Mouse (Mus musculus) kidney, embryonic 16.5 days (tissue): Measurements from ENCODE around the gene Gm44973. TPM values are rescaled to one million over a fixed set of nuclear protein-coding genes. Genes with fewer than 3 reads are reported as not detected.
"Not testable (repeated sequence)": the region's sequence is repeated elsewhere in the genome, so short reads cannot be mapped to it uniquely, and the experiment has no call there.

Experiments used
- ATAC-seq: fragments of 200-750 bp; cut with Nextera tagmentation; 2 replicates; pipeline ENCODE4 v1.8.0; 2017; ENCODE audit warnings: moderate TSS enrichment; ENCODE audit not compliant: low FRiP score, low TSS enrichment
- H3K27ac ChIP-seq: fragments of 300-500 bp; sonication (generic); 2 replicates; pipeline ENCODE4 v1.5.1; 2014; ENCODE audit warnings: low read length
- H3K27me3 ChIP-seq: fragments of 300-500 bp; sonication (generic); 2 replicates; pipeline ENCODE4 v1.6.1; 2014; ENCODE audit warnings: low read length, control low read depth, mixed read lengths; ENCODE audit not compliant: insufficient read depth
- H3K36me3 ChIP-seq: fragments of 300-500 bp; sonication (generic); 2 replicates; pipeline ENCODE4 v1.6.1; 2014; ENCODE audit warnings: low read length, control low read depth, mixed read lengths; ENCODE audit not compliant: insufficient read depth
- H3K4me1 ChIP-seq: fragments of 300-500 bp; sonication (generic); 2 replicates; pipeline ENCODE4 v1.6.1; 2014; ENCODE audit warnings: low read length, control low read depth, mixed read lengths; ENCODE audit not compliant: insufficient read depth
- H3K4me2 ChIP-seq: fragments of 300-500 bp; sonication (generic); replicated peaks from 2 replicates; pipeline ENCODE4 v1.6.1; 2014; ENCODE audit warnings: low read depth, low read length
- H3K4me3 ChIP-seq: fragments of 300-500 bp; sonication (generic); 2 replicates; pipeline ENCODE4 v1.5.1; 2014; ENCODE audit warnings: mild to moderate bottlenecking, low read length
- H3K9ac ChIP-seq: fragments of 300-500 bp; sonication (generic); replicated peaks from 2 replicates; pipeline ENCODE4 v1.6.1; 2014; ENCODE audit warnings: low read length
- H3K9me3 ChIP-seq: fragments of 300-500 bp; sonication (generic); 2 replicates; pipeline ENCODE4 v1.6.1; 2016; ENCODE audit warnings: low read length, control low read depth
- WGBS: fragments of 180-500 bp; shearing (Covaris S2); extraction: QIAGEN DNeasy Blood & Tissue Kit; methylation state at CpG from one replicate; pipeline ENCODE4 v1.1.7; 2014; 5-methylcytosine and 5-hydroxymethylcytosine counted together
- polyA plus RNA-seq: library from polyadenylated mRNA; unstranded; fragments of >200 nt; fragmentation: Nextera tagmentation; extraction: Ambion mirVana; gene quantifications from 2 replicates; pipeline ENCODE4 v1.2.1, GENCODE M21; 2015

Gene Gm44973
- polyA plus RNA-seq, 1 experiment from 2014 or later: 1.9 TPM

GRCm38 (mm10) chr7:5074984-5075383, 59.7 kb downstream of the Gm44973 start:
- no peak overlapping the region for H3K9ac ChIP-seq
- H3K27ac ChIP-seq: no peak overlapping the region
- no peaks in the 10 kb centered on the region for H3K9me3 ChIP-seq
- no peaks in the 10 kb centered on the region for H3K27me3 ChIP-seq
- WGBS: 88% methylated on average over 5 of the region's 5 CpGs
- no peaks in the 10 kb centered on the region for H3K4me1 ChIP-seq
- H3K36me3 ChIP-seq: peaks cover 82% of the 10 kb centered on the region
- H3K4me3 ChIP-seq: no peak overlapping the region
- no peak for ATAC-seq
- H3K4me2 ChIP-seq: no peak overlapping the region

DNA sequence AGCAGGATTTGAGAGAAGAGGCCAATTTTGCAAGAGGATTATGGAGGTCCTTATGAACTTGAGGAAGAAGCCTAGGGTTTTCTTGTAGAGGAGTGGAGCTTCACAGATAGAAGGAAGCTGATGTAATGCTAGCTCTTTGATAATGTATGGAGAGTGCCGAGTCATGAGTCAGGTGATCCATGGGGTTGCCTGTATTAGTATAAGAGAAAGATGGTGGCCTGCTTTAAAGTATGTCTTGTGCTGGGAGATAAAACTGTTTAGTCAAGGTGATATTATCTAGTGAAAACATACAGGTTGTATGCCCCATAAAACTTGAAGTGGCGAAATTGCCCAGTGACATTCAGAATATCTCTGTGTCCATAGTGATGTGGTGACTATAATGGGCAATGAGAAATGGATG, 61.6 kb downstream of the Gm44973 start:
- Histone ChIP-seq H3K27me3 (no peaks in the 10 kb centered on the region), H3K4me2 (no peak overlapping the region), H3K9me3 (no peaks in the 10 kb centered on the region), H3K4me1 (peaks cover 9% of the 10 kb centered on the region), H3K27ac (no peak overlapping the region), H3K36me3 (peaks cover 63% of the 10 kb centered on the region), H3K9ac (no peak overlapping the region), H3K4me3 (no peak overlapping the region)
- ATAC-seq: no peak
- WGBS: 86% methylated on average over 2 of the region's 2 CpGs

- Histone ChIP-seq H3K4me3 (peak overlapping the region; percentile 84), H3K9ac (peak overlapping the region; percentile 58), H3K36me3 (peaks cover 50% of the 10 kb centered on the region), H3K27ac (peak overlapping the region; percentile 95), H3K4me2 (peak overlapping the region; percentile 87)
- ATAC-seq: peak; percentile 43
- 37% methylated on average over 9 of the region's 13 CpGs for WGBS
- not testable (repeated sequence) for H3K4me1 ChIP-seq, H3K9me3 ChIP-seq, H3K27me3 ChIP-seq
Observed at GRCm38 (mm10) chr7:5079365-5080009, 64.2 kb downstream of the Gm44973 start.

DNA sequence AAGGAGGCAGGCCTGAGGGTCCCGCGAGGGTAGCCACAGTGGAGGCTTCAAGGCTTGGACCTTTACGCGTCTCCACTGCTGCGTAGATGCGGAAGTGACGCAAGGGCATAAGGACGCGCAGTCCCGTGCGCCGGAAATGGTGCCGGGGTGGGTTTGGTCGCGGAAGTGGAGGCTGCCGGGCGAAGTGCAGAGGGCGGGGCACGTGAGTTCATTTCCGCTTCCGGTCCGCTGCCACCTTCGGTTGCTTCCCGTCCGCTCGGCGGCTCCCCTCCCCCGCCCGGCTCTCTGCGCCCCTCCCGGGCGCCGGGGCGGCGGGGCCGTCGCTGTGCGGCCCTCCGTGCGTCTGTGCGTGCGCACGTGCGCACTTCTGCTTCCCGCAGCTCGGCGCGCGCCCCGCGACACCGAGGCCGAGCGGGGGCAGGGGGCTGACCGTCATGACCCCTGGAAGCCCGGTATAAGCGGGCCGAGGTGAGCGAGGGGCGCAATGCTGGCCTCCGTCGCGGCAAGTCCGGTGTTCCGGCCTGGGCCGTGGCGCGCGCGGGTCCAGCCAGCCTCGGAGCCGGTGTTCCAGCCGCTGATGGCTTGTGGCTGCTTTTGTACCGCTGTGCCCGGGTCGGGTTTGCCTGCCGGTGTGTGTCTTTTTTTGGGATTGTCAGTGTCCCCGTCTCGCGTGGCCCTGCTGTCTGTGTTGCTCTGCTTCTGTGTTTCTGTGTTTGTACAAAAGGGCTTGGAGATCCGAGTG, 64.9 kb downstream of the Gm44973 start, which contains the start of gene Epn1:
Gene Epn1 (plus strand): TSS at position 226 of the 742 bp plus-strand sequence.
- 0% methylated on average over 79 of the region's 81 CpGs for WGBS
- H3K4me1 ChIP-seq: peaks cover 9% of the 10 kb centered on the region
- peaks cover 45% of the 10 kb centered on the region for H3K36me3 ChIP-seq

DNA sequence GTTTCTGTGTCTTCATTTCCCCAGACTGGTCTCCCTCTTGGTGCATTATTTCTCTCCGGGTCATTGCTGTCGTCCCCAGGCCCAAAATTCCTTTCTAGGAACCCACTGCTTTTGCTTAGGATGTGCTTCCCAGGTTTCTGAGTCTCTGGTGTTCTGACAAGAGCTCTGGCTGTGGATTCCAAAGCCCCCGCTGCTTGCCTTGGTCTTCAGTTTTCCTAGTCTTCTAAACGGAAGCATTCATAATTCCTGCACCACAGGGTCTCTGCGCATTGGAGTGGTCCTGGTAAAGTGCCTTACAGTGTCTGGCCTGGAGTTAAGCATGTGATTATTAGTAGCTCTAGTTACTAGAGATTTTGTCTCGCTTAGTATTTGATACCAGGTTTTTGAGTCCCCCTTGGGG, 65.5 kb downstream of the Gm44973 start:
- Histone ChIP-seq H3K4me2 (peak overlapping the region; percentile 87), H3K9me3 (no peaks in the 10 kb centered on the region), H3K27me3 (no peaks in the 10 kb centered on the region), H3K27ac (peak overlapping the region; percentile 95), H3K36me3 (peaks cover 49% of the 10 kb centered on the region), H3K9ac (peak overlapping the region; percentile 98), H3K4me1 (peaks cover 9% of the 10 kb centered on the region), H3K4me3 (peak overlapping the region; percentile 84)
- 13% methylated on average over 6 of the region's 6 CpGs for WGBS
- ATAC-seq: no peak

More for the DNA sequence above, 64.9 kb downstream of the Gm44973 start, which contains the start of gene Epn1:
- ATAC-seq: peak; percentile 97
- Histone ChIP-seq H3K4me2 (peak within 1 kb of the TSS; percentile 87), H3K9ac (peak within 1 kb of the TSS; percentile 98), H3K9me3 (no peaks in the 10 kb centered on the region), H3K4me3 (peak within 1 kb of the TSS; percentile 84), H3K27me3 (no peaks in the 10 kb centered on the region), H3K27ac (peak within 1 kb of the TSS; percentile 95)

DNA sequence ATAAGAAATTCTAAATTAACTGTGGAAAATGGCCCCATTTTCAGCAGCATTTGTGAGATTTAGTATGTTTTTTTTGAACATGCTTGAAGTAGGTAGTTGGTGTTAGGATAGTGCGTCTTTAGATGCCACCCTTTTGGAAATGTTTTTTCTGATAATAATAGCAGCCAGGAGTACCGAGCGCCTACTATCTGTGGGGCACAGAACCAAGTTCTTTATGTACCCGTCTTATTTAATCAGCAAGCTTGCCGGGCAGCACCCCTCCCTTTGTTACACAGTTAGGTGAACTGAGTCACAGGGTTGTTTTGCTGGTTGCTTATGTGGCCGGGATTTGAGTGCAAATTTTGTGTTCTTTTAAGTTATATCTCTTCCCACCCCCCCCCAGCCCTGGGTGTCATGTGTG, 65.9 kb downstream of the Gm44973 start:
- H3K27ac ChIP-seq: no peak overlapping the region
- WGBS: 69% methylated on average over 6 of the region's 6 CpGs
- peak overlapping the region; percentile 87 for H3K4me2 ChIP-seq

GRCm38 (mm10) chr7:5081939-5082338, 66.6 kb downstream of the Gm44973 start:
- Histone ChIP-seq H3K27me3 (no peaks in the 10 kb centered on the region), H3K9ac (no peak overlapping the region), H3K9me3 (no peaks in the 10 kb centered on the region), H3K4me1 (peaks cover 10% of the 10 kb centered on the region), H3K27ac (no peak overlapping the region), H3K36me3 (peaks cover 43% of the 10 kb centered on the region), H3K4me2 (no peak overlapping the region), H3K4me3 (no peak overlapping the region)
- ATAC-seq: no peak
- 96% methylated on average over 2 of the region's 2 CpGs for WGBS

More for the DNA sequence above, 65.9 kb downstream of the Gm44973 start:
- H3K9me3 ChIP-seq: no peaks in the 10 kb centered on the region
- H3K4me3 ChIP-seq: peak overlapping the region; percentile 84
- H3K36me3 ChIP-seq: peaks cover 50% of the 10 kb centered on the region
- H3K9ac ChIP-seq: peak overlapping the region; percentile 40; the same call in 1 of the 2 replicates
- ATAC-seq: no peak
- peaks cover 9% of the 10 kb centered on the region for H3K4me1 ChIP-seq
- no peaks in the 10 kb centered on the region for H3K27me3 ChIP-seq

Other genes with a start within 250 kb of the Gm44973 start
- gene Fam71e2, start 244.2 kb upstream of the Gm44973 start, polyA plus RNA-seq: not detected in 2 replicates
- gene Il11, start 232.6 kb upstream of the Gm44973 start, polyA plus RNA-seq: 0.17 and 0.42 TPM in 2 replicates
- gene Tmem190, start 232.6 kb upstream of the Gm44973 start, polyA plus RNA-seq: 0.57 and 0.97 TPM in 2 replicates
- gene Tmem238, start 225.8 kb upstream of the Gm44973 start, polyA plus RNA-seq: 12.5 and 14.3 TPM in 2 replicates
- gene Rpl28, start 222.6 kb upstream of the Gm44973 start, polyA plus RNA-seq: 315 and 357 TPM in 2 replicates
- 355 and 360 TPM in 2 replicates for gene Ube2s, start 202.9 kb upstream of the Gm44973 start, polyA plus RNA-seq
- 0.84 and 1.1 TPM in 2 replicates for gene Shisa7, start 170.8 kb upstream of the Gm44973 start, polyA plus RNA-seq
- gene Isoc2b, start 145.2 kb upstream of the Gm44973 start, polyA plus RNA-seq: 9.2 and 9.7 TPM in 2 replicates
- 1.2 and 1.4 TPM in 2 replicates for gene Isoc2a, start 138.3 kb upstream of the Gm44973 start, polyA plus RNA-seq
- gene Gm36210, start 109.0 kb upstream of the Gm44973 start, polyA plus RNA-seq: not detected in 2 replicates
- gene Zfp628, start 100.3 kb upstream of the Gm44973 start, polyA plus RNA-seq: 3.6 and 4.2 TPM in 2 replicates
- gene Nat14, start 93.5 kb upstream of the Gm44973 start, polyA plus RNA-seq: 5.8 and 6.2 TPM in 2 replicates
- gene Ssc5d, start 89.7 kb upstream of the Gm44973 start, polyA plus RNA-seq: 2.3 and 2.8 TPM in 2 replicates
- 0.26 and 0.41 TPM in 2 replicates for gene Sbk2, start 51.1 kb upstream of the Gm44973 start, polyA plus RNA-seq
- not detected in 2 replicates for gene Sbk3, start 44.3 kb upstream of the Gm44973 start, polyA plus RNA-seq
- gene Zfp579, start 19.3 kb upstream of the Gm44973 start, polyA plus RNA-seq: 31.3 and 40.5 TPM in 2 replicates
- 14.4 and 15.2 TPM in 2 replicates for gene Zfp524, start 1.1 kb upstream of the Gm44973 start, polyA plus RNA-seq
- gene Fiz1, start 799 bp upstream of the Gm44973 start, polyA plus RNA-seq: 41.9 and 44.2 TPM in 2 replicates
- gene Zfp865, start 4.9 kb downstream of the Gm44973 start, polyA plus RNA-seq: 6.6 and 7.6 TPM in 2 replicates
- gene Ccdc106, start 5.1 kb downstream of the Gm44973 start, polyA plus RNA-seq: 27.1 and 30.3 TPM in 2 replicates
- gene 4632433K11Rik, start 18.6 kb downstream of the Gm44973 start, polyA plus RNA-seq: 1.3 TPM in 1 of 2 replicates, not detected in the other
- gene Zfp784, start 22.9 kb downstream of the Gm44973 start, polyA plus RNA-seq: 8.1 and 8.2 TPM in 2 replicates
- gene Zfp580, start 36.0 kb downstream of the Gm44973 start, polyA plus RNA-seq: 35.0 and 44.0 TPM in 2 replicates
- gene U2af2, start 46.6 kb downstream of the Gm44973 start, polyA plus RNA-seq: 136 and 139 TPM in 2 replicates
- gene Epn1, start 64.7 kb downstream of the Gm44973 start, polyA plus RNA-seq: 64.9 and 66.6 TPM in 2 replicates
- not detected in 2 replicates for gene Rfpl4, start 101.5 kb downstream of the Gm44973 start, polyA plus RNA-seq
- gene Rasl2-9, start 110.5 kb downstream of the Gm44973 start, polyA plus RNA-seq: 0.23 and 0.69 TPM in 2 replicates
- not detected in 2 replicates for gene Vmn1r55, start 134.2 kb downstream of the Gm44973 start, polyA plus RNA-seq
- not detected in 2 replicates for gene Vmn1r56, start 181.3 kb downstream of the Gm44973 start, polyA plus RNA-seq
- gene Vmn1r57, start 203.0 kb downstream of the Gm44973 start, polyA plus RNA-seq: not detected in 2 replicates